Mouse (Mus musculus) cortical plate, adult 2 months (tissue): ENCODE measurements around the gene Hist3h2a.
A peak's percentile ranks its signal among the peaks of the same experiment; 100 is the strongest.

Source experiments
- CTCF ChIP-seq: fragments of 200-500 bp; IDR thresholded peaks from 2 replicates; pipeline ENCODE4 v1.5.1; 2011; ENCODE audit warnings: mild to moderate bottlenecking, control low read depth, low read length; ENCODE audit not compliant: insufficient read depth; ENCODE audit errors: extremely low read depth
- POLR2A ChIP-seq: fragments of 200-500 bp; IDR thresholded peaks from 2 replicates; pipeline ENCODE4 v1.6.1; 2011; ENCODE audit warnings: mild to moderate bottlenecking, low read length, control low read depth; ENCODE audit not compliant: insufficient read depth; ENCODE audit errors: extremely low read depth

DNA sequence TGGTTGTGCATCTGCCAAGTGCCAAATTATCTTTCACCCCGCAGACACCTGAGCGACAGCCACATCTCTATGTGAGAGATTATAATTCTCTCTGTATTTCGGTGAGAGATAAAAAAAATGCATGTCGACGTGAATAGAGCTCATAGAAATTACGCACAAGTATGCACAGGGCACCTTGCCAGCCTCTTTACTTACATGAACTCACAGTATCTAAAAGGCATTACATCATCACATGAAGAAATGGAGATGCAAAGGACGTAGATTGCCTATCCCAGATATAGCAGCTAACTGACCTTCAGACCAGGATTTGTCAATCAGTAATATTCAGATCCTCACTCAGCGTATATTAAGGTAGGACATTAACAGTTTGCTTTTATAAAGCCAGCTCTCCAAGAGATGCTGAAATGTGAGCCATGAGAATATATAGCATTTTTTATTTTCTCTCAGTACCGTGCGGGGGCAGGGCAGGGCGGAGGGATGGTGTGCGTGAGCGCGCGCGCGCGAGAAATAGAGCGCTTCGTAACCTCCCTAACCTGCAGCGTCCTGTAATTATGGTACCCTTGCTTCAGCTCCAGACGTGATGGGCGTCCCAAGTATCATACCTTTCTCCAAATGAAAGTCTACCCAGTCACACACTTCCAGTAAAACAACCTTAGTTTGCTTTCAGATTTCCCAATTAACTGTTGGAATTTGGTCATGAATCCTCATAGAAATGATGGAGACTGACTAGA lies 6.5 kb upstream of the Hist3h2a start:
- TF ChIP-seq CTCF (no peak), POLR2A (peak; percentile 38; the same call in 1 of the 2 replicates)
